Mouse (Mus musculus) 416B (cell line): ENCODE results near the gene Mafk.

ENCODE experiments used
- DNase-seq: peaks from one replicate; pipeline ENCODE4 v3.0.0; 2011; ENCODE audit warnings: low read depth

Mafk gene

GRCm38 (mm10) chr5:139796900-139797299 lies 5.6 kb downstream of the Mafk start:
- peak; percentile 57 for DNase-seq

DNA sequence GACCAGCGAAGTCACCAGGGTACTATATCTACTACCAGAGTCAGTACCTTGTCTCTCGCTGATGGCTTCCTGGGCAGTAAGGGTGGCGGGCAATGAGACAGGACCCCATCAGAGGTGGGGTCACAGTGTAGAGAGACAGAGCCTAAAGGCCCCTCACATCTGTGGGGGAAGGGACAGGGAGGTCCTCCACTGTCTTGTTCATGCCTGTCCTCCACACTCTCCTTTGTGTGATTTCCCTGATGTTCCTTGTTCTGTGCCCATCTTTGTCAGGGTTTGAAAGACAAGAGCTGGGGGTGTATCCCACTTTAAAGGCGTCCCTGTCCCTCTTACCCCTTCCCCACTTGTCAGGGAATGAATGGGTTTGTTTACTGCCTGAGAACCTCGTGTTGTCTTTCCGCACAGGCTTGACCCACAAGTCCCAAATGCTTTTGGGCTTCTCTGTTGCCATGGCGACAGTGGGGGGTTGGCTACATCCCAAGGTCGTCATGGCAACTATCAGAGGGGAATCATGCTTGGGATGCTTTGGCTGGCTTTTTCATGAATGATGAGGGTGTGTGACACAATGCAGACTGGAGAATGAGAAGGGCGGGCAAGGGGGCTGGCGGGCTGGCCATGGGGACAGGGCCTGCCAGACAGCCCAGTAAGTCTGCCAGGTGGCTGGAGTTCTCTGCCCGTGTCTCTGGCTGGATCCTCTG lies 6.3 kb downstream of the Mafk start:
- no peak for DNase-seq

- DNase-seq: no peak
Observed at GRCm38 (mm10) chr5:139798168-139798900, 7.0 kb downstream of the Mafk start.

DNA sequence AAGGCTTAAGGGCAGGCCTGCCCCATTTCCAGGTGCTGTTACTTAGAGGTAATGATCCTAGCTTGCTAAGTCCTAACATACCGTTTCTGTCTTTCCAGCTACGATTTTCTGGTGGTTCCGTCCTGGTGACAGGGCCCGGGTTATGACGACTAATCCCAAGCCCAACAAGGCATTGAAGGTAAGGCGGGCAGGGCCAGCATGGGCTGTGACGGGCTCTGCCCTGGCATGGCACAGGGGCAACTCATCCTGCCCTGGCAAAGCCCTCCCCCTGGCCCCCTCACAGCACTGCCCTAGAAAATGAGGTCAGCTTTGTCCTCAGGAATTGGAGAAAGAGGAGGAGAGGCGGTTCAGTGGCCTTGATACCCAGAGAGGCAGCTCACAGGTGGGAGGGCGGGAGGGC lies 7.7 kb downstream of the Mafk start:
- DNase-seq: no peak

DNA sequence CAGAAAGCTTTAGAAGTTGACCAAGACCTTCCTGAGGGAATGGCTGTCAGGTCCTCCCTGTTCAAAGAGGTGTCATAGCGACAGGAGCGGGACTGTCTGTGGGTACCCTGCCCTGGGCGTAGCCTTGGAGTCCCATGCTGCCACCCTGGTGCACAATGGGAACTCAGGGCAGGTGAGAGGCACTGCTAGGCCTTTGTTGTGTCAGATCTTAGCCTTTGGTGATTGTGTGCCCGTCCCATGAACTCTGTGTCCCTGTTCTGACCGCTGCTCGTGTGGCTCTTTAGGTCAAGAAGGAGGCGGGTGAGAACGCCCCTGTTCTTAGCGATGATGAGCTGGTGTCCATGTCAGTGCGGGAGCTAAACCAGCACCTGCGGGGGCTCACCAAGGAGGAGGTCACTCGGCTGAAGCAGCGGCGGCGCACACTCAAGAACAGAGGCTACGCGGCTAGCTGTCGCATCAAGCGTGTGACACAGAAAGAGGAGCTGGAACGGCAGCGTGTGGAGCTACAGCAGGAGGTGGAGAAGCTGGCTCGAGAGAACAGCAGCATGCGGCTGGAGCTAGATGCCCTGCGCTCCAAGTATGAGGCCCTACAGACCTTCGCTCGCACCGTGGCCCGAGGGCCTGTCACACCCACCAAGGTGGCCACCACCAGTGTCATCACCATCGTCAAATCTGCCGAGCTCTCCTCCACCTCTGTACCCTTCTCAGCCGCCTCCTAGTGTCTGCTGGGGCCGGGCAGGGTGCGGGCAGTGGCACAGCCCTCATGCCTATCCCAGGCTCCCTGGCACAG lies 8.7 kb downstream of the Mafk start:
- DNase-seq: no peak

DNA sequence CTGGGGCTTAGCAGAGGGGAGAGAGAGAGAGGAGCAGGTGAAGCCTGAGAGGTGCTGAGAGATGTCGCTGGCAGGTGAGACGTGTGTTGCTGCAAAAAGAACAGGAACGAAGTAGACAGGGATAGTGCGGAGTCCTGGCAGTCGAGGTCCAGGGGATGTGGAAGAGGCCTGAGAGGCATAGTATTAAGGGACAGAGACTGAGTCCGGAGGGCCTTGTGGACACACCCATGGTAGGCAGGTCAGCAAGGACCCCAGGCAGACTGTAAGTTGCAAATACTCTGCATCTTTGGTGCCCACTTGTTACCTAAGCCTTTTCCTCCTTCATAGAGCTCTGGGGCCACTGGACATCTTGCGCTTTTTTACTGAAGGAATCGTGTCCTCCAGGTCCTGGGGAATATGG lies 9.9 kb downstream of the Mafk start:
- no peak for DNase-seq

- no peak for DNase-seq
Observed at GRCm38 (mm10) chr5:139801880-139802279, 10.6 kb downstream of the Mafk start.

GRCm38 (mm10) chr5:139803165-139803564 lies 11.9 kb downstream of the Mafk start:
- DNase-seq: no peak

- DNase-seq: peak; percentile 42
Observed at GRCm38 (mm10) chr5:139803601-139804102, 12.3 kb downstream of the Mafk start.

DNA sequence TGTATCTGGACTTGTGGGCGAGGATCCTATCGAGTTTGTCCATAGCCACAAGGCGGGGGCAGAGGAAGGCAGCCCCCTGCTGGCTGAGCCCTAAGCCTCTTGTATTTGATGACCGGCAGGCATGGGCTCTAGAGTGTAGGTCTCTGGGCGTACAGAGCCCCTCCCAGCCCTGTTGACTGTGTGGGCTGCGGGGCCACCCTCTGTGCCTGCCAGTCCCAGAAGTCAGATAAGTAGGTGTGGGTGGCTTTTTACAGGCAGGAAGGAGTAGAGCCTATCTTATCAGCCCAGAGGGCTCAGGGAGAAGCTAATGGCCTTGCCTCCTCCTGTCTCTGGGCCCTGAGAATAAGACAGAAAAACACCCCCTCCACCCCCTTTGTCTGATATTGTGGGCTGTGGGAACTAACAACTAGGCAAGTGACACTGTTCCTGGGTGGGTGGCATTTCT lies 12.8 kb downstream of the Mafk start:
- DNase-seq: peak; percentile 81

DNA sequence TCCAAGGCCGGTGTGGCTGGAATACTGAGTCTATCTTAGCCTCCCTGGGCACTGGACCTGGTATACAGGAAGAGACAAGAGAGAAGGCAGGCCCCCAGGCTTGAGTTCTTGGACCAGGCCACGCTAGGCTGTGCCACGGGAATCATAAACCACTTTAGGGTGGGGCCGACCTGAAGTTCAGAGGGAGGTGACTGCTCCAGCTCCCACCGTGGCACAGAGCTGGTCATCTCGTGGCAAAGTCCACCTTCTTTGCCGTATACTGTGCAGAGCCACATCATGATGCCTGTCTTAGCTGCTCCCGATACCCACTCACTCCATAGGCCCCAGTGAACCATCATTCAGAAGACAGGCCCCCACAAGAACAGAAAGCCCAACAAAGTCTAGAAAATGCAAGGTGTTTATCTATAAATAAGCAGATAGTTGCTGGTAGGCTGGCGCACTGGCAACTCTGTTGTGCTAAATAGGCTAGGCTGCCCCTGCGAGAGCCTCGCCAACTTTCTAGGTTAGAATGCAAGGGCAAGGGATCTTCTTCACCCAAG lies 13.3 kb downstream of the Mafk start:
- DNase-seq: no peak

- no peak for DNase-seq
Observed at GRCm38 (mm10) chr5:139805924-139806323, 14.6 kb downstream of the Mafk start.

- DNase-seq: peak; percentile 67
Observed at GRCm38 (mm10) chr5:139809397-139809796, 18.1 kb downstream of the Mafk start.

DNA sequence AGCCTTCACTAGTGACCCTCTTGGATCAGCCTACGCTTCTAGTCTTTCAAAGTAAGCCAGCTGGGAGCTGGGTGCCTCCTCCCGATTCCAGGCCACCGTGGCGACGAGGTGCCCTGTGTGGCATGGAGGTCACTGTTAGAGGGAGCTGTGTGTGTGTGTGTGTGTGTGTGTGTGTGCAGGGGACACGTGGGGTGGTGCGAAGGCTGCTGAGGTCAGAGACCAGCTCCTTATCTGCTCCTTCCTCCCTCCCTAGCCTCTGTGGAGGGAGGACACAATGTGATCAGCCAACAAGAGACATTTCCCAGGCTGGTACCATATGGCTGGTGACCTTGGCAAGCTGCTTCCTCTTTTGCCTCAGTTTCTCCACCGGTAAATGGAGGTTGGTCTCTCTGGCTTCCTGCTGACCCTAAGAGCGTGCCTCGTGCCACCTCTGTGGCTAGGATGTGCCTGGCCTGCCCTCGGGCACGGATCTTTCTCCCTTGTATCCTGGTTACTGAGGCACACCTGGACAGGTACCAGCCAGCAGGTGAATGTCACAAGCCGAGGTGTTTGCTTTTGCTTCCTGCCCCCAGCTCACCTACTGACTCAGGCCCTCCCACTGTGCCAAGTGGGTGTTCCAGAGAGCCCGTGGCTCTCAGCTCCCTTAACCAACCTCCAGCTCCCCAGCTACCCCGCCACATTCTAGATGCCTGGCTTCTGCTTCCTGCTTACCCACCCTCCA lies 20.5 kb downstream of the Mafk start:
- peak; percentile 45 for DNase-seq

DNA sequence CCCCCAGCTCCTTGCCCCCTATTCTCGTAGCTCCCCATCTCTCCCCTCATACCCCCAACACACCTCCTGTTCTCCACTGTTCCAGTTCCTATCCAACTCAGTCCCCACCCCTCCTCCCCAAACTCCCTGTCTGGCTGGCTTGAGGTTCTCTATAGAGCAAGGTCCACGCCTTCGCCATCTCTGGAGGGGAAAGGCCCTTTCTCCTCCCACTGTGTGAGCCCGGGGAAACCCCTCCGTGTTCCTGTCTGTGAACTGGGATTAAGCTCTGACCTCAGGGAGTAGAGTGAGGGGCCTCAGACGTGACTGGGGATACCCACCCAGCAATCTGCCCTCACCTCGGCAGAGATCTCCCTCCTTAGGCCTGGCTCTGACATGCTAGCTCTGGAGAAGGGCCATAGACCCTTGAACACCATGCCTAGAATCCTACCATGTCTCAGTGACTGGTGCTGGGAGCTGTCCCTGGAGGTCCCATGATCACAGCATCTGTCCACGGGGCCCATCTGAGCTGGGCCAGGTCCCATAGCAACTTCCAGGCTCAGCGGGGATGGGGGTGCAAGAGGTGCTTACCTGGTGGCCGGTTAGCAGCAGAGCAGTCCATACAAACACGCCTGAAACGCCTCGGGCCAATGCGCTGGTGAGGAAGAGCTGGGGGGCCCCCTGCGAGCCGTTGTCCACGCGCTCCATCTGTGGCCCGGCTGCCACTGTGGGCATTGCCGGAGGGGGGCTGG lies 21.2 kb downstream of the Mafk start:
- no peak for DNase-seq

- DNase-seq: no peak
Observed at GRCm38 (mm10) chr5:139813126-139813490, 21.8 kb downstream of the Mafk start.

- no peak for DNase-seq
Observed at GRCm38 (mm10) chr5:139813963-139814381, 22.7 kb downstream of the Mafk start.

- DNase-seq: no peak
Observed at GRCm38 (mm10) chr5:139815964-139816363, 24.7 kb downstream of the Mafk start.

- DNase-seq: no peak
Observed at GRCm38 (mm10) chr5:139816445-139816844, 25.1 kb downstream of the Mafk start.

DNA sequence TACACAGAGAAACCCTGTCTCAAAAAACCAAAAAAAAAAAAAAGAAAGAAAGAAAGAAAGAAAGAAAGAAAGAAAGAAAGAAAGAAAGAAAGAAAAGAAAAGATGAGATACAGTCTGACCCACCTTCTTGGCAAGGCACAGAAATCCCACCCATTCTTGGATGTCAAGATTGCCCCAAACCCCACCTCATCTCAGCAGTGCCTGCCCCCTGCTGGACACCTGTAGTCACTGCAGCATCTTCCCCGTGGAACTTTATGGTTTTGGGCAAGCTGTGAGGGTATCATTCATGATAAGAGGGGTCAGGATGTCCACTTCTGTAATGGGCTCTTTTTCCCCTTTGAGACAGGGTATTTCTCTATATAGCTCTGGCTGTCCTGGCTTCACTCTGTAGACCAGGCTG lies 26.0 kb downstream of the Mafk start:
- peak; percentile 38 for DNase-seq

GRCm38 (mm10) chr5:139818056-139818455 lies 26.7 kb downstream of the Mafk start:
- DNase-seq: no peak
